Mouse (Mus musculus): ENCODE measurements at regions not wholly inside any gene's neighbourhood (a gene's known extent, or its start where the extent isn't known, plus 50 kb on each side); places are given as distances from the start of the nearest gene placed in this dataset.
A peak's percentile ranks its signal among the peaks of the same experiment; 100 is the strongest.

DNA sequence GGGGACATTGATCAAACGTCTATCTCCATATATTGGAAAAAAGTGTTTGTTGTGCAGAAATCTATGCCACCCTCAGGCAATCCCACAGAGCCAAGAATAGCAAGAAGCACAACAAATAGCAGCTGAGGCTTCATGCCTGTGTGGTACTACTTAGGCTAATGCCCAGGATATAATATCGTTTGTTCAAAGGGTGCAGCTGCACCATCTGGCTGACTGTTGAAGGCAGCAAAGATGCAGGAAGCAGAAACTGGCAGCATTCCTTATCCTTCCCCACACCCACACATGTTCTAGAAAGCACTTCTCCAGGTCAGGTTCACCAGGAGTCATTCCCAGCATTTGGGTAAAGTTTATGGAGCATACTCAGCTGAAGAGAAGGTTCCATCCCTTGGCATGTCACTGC lies 158.1 kb upstream of the Ccn2 start:
- no peak for DNase-seq (ENCODE audit: low spot score)

DNA sequence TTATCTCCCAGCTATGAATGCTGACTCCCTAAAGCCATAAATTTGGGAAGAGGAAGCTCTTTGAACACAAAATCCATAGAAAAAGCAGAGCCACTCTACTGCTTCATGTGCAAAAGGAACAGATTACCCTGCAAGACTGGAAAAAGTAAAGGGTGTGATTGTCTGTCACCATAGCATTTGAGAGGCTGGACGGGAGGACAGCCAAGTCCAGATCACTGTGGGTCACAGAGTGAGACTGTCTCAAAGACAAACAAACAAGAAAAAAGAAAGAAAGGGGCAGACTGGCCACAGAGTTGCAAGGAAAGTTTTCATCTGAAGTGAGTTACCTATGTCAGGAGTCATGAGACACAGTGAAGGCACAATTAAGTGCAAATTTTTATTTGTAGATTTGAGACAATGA lies 150.7 kb upstream of the Ccn2 start:
- no peak for DNase-seq (ENCODE audit: low spot score)

DNA sequence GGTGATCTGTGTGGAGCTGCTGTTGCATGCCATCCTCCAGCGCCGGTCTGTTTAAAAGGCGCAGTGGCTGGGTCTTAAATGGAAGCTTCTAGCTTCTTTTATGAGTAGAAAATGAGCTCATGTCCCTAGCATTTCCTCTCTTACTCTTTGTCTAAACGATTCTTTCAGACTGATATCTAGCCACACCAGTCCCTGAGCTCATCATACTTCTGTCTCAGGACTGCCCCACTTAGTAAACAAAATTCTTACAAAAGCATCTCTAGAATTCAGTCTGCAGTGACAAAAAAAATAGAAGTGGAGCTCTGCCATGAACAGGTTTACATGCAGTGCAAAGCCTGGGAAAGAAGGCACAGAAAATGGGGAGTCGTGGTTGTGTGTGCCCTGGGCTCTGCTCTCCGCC lies 150.2 kb upstream of the Ccn2 start:
- no peak for DNase-seq (ENCODE audit: low spot score)

DNA sequence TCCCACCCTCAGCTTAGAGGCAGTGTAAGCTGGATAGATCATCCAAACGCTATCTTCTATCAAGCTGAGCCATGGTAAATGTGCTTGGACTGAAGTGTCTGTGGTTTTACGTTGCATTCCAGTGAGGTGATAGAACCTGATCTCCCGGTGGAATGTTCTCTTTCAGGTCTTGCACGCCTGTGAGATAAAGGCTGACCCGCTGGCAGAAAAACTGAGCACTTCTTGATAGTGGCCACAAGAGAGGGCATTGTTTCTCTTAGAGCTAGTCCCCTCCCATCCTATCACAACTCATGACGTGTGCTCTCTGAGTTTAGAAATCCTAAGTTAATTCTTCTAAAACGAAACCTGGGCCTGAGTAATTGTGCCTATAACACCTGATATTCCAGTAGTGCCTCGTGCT lies 149.1 kb upstream of the Ccn2 start:
- no peak for DNase-seq (ENCODE audit: low spot score)

DNA sequence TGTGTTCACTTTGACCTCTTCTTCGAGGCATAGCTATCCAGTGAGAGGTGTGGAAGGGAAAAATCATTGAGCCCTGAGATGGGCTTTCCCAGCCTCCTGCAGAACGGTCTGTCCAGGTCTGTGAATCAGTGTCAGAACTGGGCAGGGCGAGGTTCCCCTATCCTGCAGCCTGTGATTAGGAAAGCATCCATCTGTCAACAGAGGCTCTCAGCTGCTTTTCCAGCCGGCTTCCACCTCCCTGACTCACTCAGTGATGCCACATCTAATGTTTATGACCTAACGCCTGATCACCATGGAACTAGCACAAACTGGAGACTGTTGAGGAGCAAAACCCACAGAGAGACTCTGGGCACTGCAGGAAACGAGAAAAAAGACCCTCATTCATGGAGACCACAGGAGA lies 148.1 kb upstream of the Ccn2 start:
- peak; percentile 31 for DNase-seq (ENCODE audit: low spot score)

DNA sequence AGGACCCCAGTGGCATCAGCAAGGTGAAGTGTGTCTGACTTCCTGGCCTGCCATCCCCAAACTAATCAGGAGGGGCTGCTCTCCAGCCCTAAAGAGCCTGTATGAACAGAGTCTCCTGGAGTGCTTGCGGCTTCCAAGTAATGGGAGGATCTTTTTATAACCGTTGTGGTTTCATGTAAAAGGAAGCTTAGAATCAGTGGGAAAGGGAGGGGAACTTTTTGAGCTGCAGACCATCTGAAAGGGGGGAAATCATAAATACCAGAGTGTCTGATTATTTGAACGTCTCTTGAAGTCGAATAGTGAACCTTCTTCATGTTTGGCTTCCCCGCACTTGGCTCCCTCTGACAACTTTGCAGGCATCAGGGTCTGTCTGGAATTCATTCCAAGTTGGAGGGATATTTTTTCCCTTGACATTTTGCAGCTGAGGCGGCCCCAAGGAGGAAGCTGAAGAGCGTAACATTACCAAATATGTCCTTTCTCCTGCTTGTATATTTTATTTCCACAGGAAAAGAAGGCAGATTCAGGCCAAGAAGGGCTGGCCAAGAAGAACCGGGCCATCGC lies 147.2 kb upstream of the Ccn2 start:
- DNase-seq (ENCODE audit: low spot score) = peak; percentile 56

DNA sequence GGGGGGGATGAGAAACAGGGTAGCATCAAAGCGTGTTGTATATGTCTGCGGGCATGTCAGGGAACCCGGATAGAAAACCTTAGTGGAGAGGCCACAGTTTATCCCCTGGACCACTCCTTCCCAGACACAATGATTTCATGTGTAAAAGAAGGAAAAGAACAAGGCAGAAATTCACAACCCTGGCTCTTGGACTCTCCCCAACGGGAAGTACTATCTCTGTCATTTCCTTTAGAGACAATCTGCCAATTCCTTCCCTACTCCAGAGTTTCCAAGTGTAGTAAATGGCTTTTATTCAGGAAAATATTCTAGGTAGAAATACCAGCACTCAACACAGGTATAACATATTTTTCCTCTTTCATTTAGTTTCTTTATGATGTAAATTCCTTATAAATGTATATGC lies 141.7 kb upstream of the Ccn2 start:
- no peak for DNase-seq (ENCODE audit: low spot score)

DNA sequence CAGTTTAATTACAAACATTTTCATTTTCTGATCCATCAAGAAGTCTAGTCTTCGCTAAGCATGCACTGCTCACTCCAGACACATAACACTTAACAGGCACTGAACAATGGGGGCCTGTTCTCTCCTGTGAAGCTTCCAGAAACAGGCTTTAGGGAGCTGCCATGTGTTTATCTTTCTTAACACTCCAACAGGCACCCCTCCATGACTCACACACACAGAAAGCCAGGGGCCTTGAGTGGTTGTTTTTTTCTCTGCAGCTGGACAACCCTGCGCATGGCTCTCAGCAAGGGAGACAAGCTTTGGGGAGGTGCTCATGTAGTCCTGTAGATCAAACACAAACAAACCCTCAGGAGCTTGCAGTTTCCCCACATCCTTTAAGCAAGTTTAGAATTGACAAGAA lies 136.6 kb upstream of the Ccn2 start:
- no peak for DNase-seq (ENCODE audit: low spot score)

DNA sequence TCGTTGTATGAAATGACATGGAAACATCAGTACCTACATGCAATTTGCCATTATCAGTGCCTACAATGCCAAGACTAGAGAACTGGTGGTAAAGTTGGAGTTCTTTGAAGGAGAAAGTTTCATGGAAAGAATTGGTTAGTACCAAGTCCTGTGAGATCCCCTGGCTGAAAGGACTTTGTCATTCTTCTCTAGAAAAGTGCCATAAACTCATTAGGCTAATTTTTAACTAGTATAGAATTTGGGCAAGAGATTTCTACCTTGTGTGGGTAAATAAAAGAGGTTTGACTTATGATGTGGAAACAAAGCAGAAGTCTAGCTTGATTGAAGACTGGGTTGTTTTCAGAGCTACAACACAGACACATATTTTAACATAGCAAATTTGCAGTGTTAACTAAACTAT lies 131.4 kb upstream of the Ccn2 start:
- no peak for DNase-seq (ENCODE audit: low spot score)

DNA sequence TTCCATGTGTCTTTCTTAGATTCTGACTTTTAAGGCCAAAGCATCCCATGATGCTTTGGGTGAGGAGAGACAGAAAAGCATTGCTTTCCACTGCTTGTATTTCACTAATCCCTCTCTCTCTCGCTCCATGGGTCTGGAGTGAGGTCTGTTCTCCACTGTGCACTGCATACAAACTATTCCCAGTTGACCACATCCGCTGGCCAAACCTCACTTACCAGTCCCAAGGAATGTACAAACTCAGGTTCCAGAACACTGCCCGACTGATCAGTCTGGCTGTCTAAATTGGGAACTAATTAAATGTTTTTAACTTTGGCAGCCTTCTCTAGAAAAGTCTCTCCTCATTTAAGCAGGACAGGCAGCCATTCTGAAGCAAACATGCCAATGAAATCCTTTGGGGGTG lies 130.9 kb upstream of the Ccn2 start:
- DNase-seq (ENCODE audit: low spot score) = peak; percentile 15

DNA sequence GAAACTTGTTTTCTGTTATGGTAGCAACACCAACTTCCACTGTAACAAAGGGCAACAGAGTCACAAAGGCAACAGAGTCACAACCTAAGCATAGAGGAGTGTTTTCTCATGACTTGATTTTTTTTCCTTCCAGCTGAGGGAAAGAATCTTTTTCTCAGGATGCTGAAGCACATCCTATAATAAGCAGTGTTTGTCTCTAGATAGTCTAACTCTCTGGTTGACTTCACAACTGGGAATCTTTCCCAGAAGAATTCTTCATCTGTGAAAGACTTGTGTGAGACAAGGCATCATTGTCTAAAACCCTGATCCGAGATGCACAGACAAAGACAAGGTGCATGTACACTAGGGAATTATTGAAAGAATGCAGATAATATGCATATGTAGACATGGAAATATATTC lies 125.5 kb upstream of the Ccn2 start:
- no peak for DNase-seq (ENCODE audit: low spot score)

DNA sequence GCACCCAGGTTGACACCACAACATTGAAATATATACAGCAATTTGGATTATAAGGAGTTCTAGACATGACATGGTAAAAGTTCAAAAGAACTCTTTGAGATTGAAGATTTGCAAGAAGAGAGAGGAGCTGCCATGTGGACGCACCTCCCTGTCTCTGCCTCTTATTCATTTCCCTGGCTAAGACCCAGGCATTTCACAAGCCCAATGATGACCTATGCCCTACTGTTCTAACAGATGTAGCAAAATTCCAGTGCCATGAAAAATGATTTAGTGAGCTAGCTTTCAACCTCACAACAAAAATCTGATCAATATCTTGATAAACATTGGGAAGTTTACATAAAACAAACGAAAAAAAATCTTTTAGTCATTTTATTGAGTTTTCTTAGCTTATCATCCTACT lies 123.7 kb upstream of the Ccn2 start:
- peak; percentile 21 for DNase-seq (ENCODE audit: low spot score)

DNA sequence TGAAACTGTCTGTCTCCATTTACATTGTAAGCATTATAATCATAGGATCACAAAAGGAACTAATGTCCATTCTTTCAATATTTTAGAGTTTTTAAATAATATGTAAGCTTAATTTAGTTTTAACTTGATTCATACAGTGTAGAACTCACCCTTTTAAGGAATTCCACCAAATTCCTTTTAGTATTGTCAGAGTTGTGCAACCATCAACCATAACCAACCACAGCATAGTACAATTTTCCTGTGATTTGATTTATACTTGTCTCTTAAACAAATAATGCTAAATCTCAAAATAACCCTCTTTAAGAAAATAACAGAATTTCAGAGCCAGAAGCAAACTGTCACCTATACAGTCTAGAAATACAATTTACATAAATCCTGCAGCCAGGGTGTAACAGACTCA lies 119.0 kb upstream of the Ccn2 start:
- DNase-seq (ENCODE audit: low spot score) = no peak

DNA sequence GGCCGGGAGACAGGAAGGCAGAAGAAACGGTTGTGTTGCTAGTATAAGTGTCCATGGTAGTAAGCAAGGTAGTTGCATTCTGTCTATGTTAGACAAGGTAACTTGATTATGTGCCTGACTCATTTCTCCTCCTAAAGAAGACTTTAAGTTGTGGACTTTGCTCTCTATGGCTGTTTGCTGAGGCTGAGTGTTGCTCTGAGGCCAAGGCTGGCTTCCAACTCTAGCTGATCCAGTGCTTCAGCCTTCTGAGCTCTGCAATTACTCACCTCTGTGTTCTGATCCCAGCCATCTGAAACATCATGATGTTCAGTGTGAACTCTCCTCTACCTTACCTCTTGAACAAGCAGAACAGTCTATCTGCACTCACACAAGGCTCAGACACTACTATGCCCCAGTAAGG lies 116.7 kb upstream of the Ccn2 start:
- DNase-seq (ENCODE audit: low spot score) = no peak

DNA sequence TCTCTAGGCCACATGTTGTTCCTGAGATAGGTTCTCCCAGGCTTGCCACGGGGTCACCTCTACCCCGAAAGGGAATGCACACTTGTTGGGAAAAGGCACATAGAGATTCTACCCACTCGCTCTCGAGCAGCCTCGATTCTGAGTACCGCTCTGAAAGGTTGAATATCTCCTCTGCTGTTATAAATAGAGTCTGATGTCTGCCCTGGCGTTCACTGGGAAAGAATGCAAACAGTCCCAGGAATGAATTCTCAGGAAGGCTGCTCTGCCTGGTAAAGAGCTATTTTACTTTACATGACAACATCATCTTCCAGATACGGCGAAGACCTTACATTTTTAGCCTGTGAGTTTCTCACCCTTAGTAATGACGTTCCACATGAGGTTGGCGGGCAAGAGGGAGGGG lies 116.1 kb upstream of the Ccn2 start:
- peak; percentile 14 for DNase-seq (ENCODE audit: low spot score)

DNA sequence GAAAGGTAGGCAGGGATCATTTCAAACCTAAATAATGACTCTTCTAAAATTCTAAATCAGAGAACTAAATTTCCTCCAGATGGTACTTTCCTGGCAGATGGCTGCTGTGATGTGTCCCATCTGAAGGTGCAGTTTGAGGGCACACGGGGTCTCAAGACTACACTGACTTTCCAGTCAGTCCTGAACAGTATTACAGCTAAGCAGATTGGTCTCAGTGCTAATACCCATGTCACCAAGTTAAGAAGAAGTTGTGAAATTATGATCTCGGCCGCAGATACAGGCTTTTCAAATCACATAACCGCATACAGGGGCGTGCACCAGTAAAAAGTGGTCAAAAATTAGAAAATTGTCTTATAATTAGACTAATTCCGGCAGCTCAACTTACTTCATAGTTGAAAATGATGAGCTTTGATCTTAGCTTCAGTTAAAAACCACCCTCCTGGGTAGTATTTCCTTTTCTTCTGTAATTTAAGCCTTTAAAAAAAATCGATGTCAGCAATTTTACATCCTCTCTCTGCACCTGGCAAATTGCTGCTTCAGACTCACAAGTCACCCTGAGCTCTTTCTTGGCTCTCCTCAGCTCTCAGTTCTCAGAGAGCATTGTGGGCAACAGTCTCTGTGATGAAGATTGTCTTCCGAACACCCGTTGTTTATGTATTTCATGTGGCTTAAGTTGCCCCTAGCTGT lies 113.2 kb upstream of the Ccn2 start:
- no peak for DNase-seq (ENCODE audit: low spot score)

DNA sequence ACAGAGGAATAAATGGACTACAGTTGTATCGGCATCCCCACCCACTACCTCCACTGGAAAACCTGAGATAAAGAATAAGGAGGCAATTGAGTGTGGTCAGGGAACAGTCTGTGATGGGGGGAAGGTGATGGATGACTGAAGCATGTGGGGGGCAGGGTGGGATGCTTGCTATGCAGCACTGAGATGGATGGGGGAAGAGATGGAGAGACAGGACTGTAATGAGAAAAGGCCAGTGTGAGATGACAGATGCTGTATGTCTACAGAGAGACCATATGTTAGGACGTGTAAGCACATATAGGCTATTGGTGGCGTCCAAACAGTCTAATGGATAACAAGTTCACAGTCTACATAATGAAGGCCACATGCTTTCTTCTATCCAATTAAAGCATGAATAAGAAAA lies 112.2 kb upstream of the Ccn2 start:
- no peak for DNase-seq (ENCODE audit: low spot score)

DNA sequence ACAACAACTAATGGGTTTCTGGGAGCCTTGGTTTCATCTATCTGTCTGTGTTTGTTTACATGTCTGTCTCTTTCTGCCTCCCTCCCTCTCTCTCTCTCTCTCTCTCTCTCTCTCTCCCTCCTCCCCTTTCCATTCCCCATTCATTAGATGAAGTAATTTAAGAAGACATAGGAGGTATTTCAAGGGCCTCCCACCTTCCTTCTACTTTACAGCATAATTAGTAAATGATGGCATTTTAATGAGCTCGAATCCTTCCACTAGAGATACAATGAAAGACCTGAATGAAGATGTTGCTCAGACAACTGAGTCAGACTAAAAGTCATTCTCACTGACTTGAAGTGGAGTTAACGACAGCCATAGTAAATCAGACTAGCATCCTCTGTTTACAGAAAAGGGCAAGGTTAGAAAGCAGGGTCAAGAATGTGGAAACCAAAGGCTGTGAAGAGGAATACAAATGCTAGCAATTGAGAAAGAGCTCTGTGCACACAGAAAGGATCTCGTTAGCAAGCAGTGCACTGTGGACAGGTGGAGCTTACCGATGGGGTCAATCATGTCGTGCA lies 111.1 kb upstream of the Ccn2 start:
- DNase-seq (ENCODE audit: low spot score) = no peak

DNA sequence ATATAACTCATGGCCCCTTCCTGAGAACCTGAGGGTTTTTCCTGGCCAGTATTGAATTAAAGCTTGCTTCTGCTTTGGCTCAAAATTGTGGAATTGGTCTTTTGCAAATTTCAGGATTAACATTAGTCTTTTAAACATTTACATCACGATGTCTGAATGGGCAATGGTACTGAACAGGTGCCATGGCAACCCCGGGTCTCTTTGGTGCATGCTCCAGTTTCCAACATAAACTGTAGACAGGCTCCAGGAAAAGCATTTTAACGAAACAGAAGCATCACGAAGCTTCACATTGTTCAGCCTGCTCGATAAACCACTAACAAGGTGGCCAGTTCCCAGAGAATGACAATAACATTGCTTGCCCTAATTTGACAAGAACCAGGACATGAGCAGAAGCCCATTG lies 109.8 kb upstream of the Ccn2 start:
- no peak for DNase-seq (ENCODE audit: low spot score)

DNA sequence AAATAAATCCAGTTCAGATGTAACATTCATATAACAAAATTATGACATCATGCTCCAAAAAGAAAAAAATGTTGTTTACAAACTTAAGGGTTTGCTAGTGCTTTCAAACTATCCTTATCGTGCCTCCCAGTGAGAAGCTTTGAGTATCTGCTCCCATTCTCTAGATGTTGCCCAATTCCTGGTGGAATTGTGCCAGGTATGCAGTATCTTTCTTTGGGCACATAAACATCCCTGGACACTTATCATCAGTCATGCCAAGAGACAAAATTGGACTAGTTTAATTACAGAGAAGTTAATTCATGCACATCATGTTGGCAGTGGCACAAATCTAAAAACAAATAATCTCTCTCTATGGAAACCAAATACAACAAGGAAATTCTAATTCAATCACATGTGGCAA lies 109.0 kb upstream of the Ccn2 start:
- no peak for DNase-seq (ENCODE audit: low spot score)

DNA sequence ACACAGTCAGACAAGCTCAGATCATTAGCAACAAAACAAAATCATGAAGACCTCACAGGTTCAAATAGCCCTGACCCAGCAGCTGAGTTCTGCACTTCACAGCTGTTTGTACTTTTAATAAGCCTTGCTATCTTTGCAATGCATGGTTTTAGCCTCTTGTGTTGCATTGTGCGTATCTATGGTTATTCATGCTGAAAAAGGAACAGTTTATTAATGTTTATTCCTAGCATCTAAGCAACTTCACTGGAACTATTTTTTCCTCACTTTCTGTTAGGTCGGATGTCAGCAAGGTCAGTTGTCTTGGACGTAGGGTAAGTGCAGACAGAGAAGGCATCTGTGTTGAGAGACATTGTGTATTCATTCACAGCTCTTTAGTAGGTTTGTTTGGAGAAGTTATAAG lies 107.3 kb upstream of the Ccn2 start:
- no peak for DNase-seq (ENCODE audit: low spot score)

DNA sequence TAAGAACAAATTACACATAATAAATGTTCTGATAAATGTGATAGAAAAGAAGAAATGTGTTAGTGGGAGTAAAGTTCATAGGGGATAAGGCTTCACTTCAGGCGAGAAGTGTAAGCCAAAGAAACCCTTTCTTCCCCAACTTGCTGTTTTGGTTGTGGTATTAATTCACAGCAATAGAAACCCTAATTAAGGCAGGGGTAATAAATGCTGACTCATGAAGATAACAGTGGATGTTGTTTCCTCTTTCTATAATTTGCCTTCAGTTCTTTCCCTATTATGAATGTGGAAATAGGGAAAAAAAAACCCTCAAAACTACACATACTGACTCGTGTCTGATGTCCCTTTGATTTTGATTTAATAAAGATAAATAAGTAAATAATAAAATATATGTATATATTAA lies 104.8 kb upstream of the Ccn2 start:
- DNase-seq (ENCODE audit: low spot score) = no peak

DNA sequence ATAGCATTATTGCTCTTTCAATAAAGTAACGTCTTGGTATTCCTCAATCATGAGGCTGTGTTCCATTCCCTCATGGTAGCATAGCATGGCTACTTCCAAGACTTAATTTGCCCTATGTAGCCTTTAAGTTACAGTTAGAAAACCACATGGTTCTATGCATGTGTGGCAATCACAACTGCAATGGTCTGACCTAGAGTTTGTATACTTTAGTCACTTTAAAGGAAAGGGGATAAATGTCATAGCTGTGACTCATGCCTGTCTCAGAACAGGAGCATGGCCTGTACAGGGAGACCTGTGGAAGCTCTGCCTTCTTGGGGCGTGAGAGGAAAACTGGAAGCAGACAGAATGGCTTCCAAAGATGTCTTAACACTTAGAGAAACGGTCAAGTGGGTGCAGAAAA lies 103.4 kb upstream of the Ccn2 start:
- no peak for DNase-seq (ENCODE audit: low spot score)

DNA sequence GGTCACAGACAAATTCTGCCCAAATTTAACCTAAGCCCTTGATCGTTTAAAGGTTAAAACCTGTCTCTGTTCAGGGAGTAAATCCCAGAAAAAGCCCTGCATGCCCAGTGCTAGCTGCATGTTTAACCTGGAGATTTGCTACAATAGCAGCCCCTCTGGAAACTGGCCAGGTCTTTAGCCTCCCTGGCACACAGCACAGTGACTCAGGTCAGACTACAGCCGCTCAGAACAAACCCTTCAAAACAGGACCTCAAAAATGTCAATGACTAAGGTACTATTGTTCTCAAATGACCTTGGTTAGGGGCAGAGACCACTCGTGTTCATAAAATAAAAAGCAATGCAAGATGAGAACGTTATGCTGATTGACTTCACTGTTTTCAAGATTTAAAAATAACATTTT lies 101.8 kb upstream of the Ccn2 start:
- no peak for DNase-seq (ENCODE audit: low spot score)
